Mouse (Mus musculus) B cell, adult 67 days (primary cell): ENCODE results near the gene Gm12888. TPM values are rescaled to one million over a fixed set of nuclear protein-coding genes. Genes with fewer than 3 reads are reported as not detected.

Source experiments
- total RNA-seq, 2 experiments: library from RNA; stranded (reverse); gene quantifications; 4 replicates each; pipeline ENCODE4 v1.2.4; 2023

Gene Gm12888
- not detected for total RNA-seq

GRCm38 (mm10) chr4:121324817-121325216 is at the start of gene Gm12888:
Gene Gm12888, minus strand, starts transcription at chr4:121324917.

Other genes with a start within 250 kb of the Gm12888 start
- 10 to 100 TPM; 33.5 to 33.7 TPM for gene Zmpste24, start 226.7 kb downstream of the Gm12888 start, total RNA-seq
- not detected for gene Tmco2, start 215.7 kb downstream of the Gm12888 start, total RNA-seq
- 10 to 100 TPM; 73.3 to 82.0 TPM for gene Rlf, start 109.8 kb downstream of the Gm12888 start, total RNA-seq
- not detected for gene Gm12886, start 98.2 kb upstream of the Gm12888 start, total RNA-seq